Mouse (Mus musculus) liver, embryonic 12.5 days (tissue): ENCODE data around the gene Tspan9. TPM values are rescaled to one million over a fixed set of nuclear protein-coding genes. Genes with fewer than 3 reads are reported as not detected.

Experiments
- ATAC-seq: fragments of 200-750 bp; cut with Nextera tagmentation; 2 replicates; pipeline ENCODE4 v1.8.0; 2017; ENCODE audit warnings: moderate number of reproducible peaks, mild to moderate bottlenecking, moderate library complexity
- H3K27ac ChIP-seq: fragments of 300-500 bp; sonication (generic); 2 replicates; pipeline ENCODE4 v1.5.1; 2016; ENCODE audit warnings: mild to moderate bottlenecking
- H3K27me3 ChIP-seq: fragments of 300-500 bp; sonication (generic); replicated peaks from 2 replicates; pipeline ENCODE4 v1.6.1; 2016; ENCODE audit warnings: mild to moderate bottlenecking, moderate library complexity
- H3K36me3 ChIP-seq: fragments of 300-500 bp; sonication (generic); 2 replicates; pipeline ENCODE4 v1.6.1; 2016; ENCODE audit warnings: mild to moderate bottlenecking, moderate library complexity
- H3K4me1 ChIP-seq: fragments of 300-500 bp; sonication (generic); 2 replicates; pipeline ENCODE4 v1.6.1; 2016
- H3K4me2 ChIP-seq: fragments of 300-500 bp; sonication (generic); 2 replicates; pipeline ENCODE4 v1.6.1; 2016; ENCODE audit warnings: mild to moderate bottlenecking, moderate library complexity
- H3K4me3 ChIP-seq: fragments of 300-500 bp; sonication (generic); 2 replicates; pipeline ENCODE4 v1.5.1; 2016; ENCODE audit warnings: mild to moderate bottlenecking, moderate library complexity
- H3K9ac ChIP-seq: fragments of 300-500 bp; sonication (generic); 2 replicates; pipeline ENCODE4 v1.6.1; 2016; ENCODE audit warnings: mild to moderate bottlenecking, moderate library complexity
- H3K9me3 ChIP-seq: fragments of 300-500 bp; sonication (generic); replicated peaks from 2 replicates; pipeline ENCODE4 v1.6.1; 2016; ENCODE audit warnings: mild to moderate bottlenecking, moderate library complexity
- WGBS: fragments of 180-500 bp; shearing (Covaris S2); methylation state at CpG from one replicate; pipeline ENCODE4 v1.1.7; 2016; ENCODE audit not compliant: insufficient replicate concordance; 5-methylcytosine and 5-hydroxymethylcytosine counted together
- polyA plus RNA-seq: library from polyadenylated mRNA; unstranded; fragments of >200 nt; fragmentation: Nextera tagmentation; extraction: Ambion mirVana; gene quantifications from 2 replicates; pipeline ENCODE4 v1.2.1, GENCODE M21; 2016

Tspan9 gene
- polyA plus RNA-seq, 1 experiment from 2014 or later, result 26.4 TPM

- Histone ChIP-seq H3K4me2 (no peak overlapping the region), H3K27me3 (no peaks in the 10 kb centered on the region), H3K27ac (no peak overlapping the region), H3K36me3 (no peaks in the 10 kb centered on the region), H3K9ac (no peak overlapping the region), H3K4me3 (no peak overlapping the region), H3K9me3 (no peaks in the 10 kb centered on the region), H3K4me1 (0 out of 2 replicates have a peak, but pooled peaks cover 3% of the 10 kb centered on the region)
- 60% methylated on average over 8 of the region's 8 CpGs for WGBS
- ATAC-seq, result no peak
These were observed 47.5 kb downstream of the Tspan9 start for GRCm38 (mm10) chr6:128095906-128096305.

- no peak for ATAC-seq
- Histone ChIP-seq H3K36me3 (no peaks in the 10 kb centered on the region), H3K4me1 (0 out of 2 replicates have a peak, but pooled peaks cover 3% of the 10 kb centered on the region), H3K4me2 (no peak overlapping the region), H3K4me3 (no peak overlapping the region), H3K9ac (no peak overlapping the region), H3K27ac (no peak overlapping the region), H3K27me3 (no peaks in the 10 kb centered on the region), H3K9me3 (no peaks in the 10 kb centered on the region)
- 80% methylated on average over 10 of the region's 10 CpGs for WGBS
These were observed 48.3 kb downstream of the Tspan9 start for GRCm38 (mm10) chr6:128095131-128095530.

- Histone ChIP-seq H3K4me1 (0 out of 2 replicates have a peak, but pooled peaks cover 3% of the 10 kb centered on the region), H3K9ac (no peak overlapping the region), H3K4me3 (no peak overlapping the region), H3K27ac (no peak overlapping the region), H3K27me3 (no peaks in the 10 kb centered on the region), H3K36me3 (no peaks in the 10 kb centered on the region), H3K9me3 (no peaks in the 10 kb centered on the region), H3K4me2 (no peak overlapping the region)
- no peak for ATAC-seq
- WGBS, result 58% methylated on average over 15 of the region's 15 CpGs
These were observed 49.4 kb downstream of the Tspan9 start for GRCm38 (mm10) chr6:128093856-128094628.

- no peak overlapping the region for H3K27ac ChIP-seq
- no peak overlapping the region for H3K4me2 ChIP-seq
- no peak for ATAC-seq
- H3K9me3 ChIP-seq, result no peaks in the 10 kb centered on the region
- no peaks in the 10 kb centered on the region for H3K27me3 ChIP-seq
- H3K4me1 ChIP-seq, result peaks cover 7% of the 10 kb centered on the region; the same call in 1 of the 2 replicates
- WGBS, result 59% methylated on average over 5 of the region's 5 CpGs
- H3K4me3 ChIP-seq, result no peak overlapping the region
- H3K9ac ChIP-seq, result no peak overlapping the region
- H3K36me3 ChIP-seq, result no peaks in the 10 kb centered on the region
These were observed 50.8 kb downstream of the Tspan9 start for GRCm38 (mm10) chr6:128092621-128093020.

GRCm38 (mm10) chr6:128091833-128092166, 51.6 kb downstream of the Tspan9 start:
- no peak for ATAC-seq
- 71% methylated on average over 4 of the region's 4 CpGs for WGBS

GRCm38 (mm10) chr6:128090985-128091832, 52.2 kb downstream of the Tspan9 start:
- no peak for ATAC-seq
- H3K9ac ChIP-seq, result no peak overlapping the region
- no peaks in the 10 kb centered on the region for H3K36me3 ChIP-seq
- H3K4me3 ChIP-seq, result no peak overlapping the region
- no peaks in the 10 kb centered on the region for H3K9me3 ChIP-seq
- no peak overlapping the region for H3K27ac ChIP-seq
- no peak overlapping the region for H3K4me2 ChIP-seq
- H3K4me1 ChIP-seq, result peaks cover 7% of the 10 kb centered on the region; the same call in 1 of the 2 replicates
- H3K27me3 ChIP-seq, result no peaks in the 10 kb centered on the region
- 34% methylated on average over 6 of the region's 6 CpGs for WGBS

More at GRCm38 (mm10) chr6:128091833-128092166, 51.6 kb downstream of the Tspan9 start:
- no peak overlapping the region for H3K27ac ChIP-seq
- no peak overlapping the region for H3K4me3 ChIP-seq
- no peak overlapping the region for H3K9ac ChIP-seq
- H3K36me3 ChIP-seq, result no peaks in the 10 kb centered on the region
- H3K4me1 ChIP-seq, result peaks cover 7% of the 10 kb centered on the region; the same call in 1 of the 2 replicates
- H3K4me2 ChIP-seq, result no peak overlapping the region
- no peaks in the 10 kb centered on the region for H3K27me3 ChIP-seq
- no peaks in the 10 kb centered on the region for H3K9me3 ChIP-seq

GRCm38 (mm10) chr6:128089770-128090702, 53.4 kb downstream of the Tspan9 start:
- Histone ChIP-seq H3K4me1 (peaks cover 7% of the 10 kb centered on the region; the same call in 1 of the 2 replicates), H3K27ac (no peak overlapping the region), H3K4me2 (no peak overlapping the region), H3K27me3 (no peaks in the 10 kb centered on the region), H3K36me3 (no peaks in the 10 kb centered on the region), H3K9ac (no peak overlapping the region), H3K4me3 (no peak overlapping the region), H3K9me3 (no peaks in the 10 kb centered on the region)
- ATAC-seq, result no peak
- WGBS, result 69% methylated on average over 13 of the region's 13 CpGs

GRCm38 (mm10) chr6:128088746-128089523, 54.5 kb downstream of the Tspan9 start:
- no peaks in the 10 kb centered on the region for H3K27me3 ChIP-seq
- 72% methylated on average over 8 of the region's 8 CpGs for WGBS
- no peaks in the 10 kb centered on the region for H3K36me3 ChIP-seq
- H3K9ac ChIP-seq, result no peak overlapping the region
- no peak overlapping the region for H3K27ac ChIP-seq
- no peaks in the 10 kb centered on the region for H3K9me3 ChIP-seq
- no peak overlapping the region for H3K4me3 ChIP-seq
- ATAC-seq, result no peak
- peaks cover 7% of the 10 kb centered on the region; the same call in 1 of the 2 replicates for H3K4me1 ChIP-seq
- no peak overlapping the region for H3K4me2 ChIP-seq

- 70% methylated on average over 9 of the region's 9 CpGs for WGBS
- H3K27ac ChIP-seq, result no peak overlapping the region
- no peaks in the 10 kb centered on the region for H3K9me3 ChIP-seq
- H3K36me3 ChIP-seq, result no peaks in the 10 kb centered on the region
- H3K4me3 ChIP-seq, result no peak overlapping the region
- no peak overlapping the region for H3K4me2 ChIP-seq
- ATAC-seq, result no peak
- peaks cover 4% of the 10 kb centered on the region; the same call in 1 of the 2 replicates for H3K4me1 ChIP-seq
- H3K9ac ChIP-seq, result no peak overlapping the region
- no peaks in the 10 kb centered on the region for H3K27me3 ChIP-seq
These were observed 57.8 kb downstream of the Tspan9 start for GRCm38 (mm10) chr6:128085488-128086066.

- Histone ChIP-seq H3K9ac (no peak overlapping the region), H3K27me3 (no peaks in the 10 kb centered on the region), H3K4me3 (no peak overlapping the region), H3K36me3 (no peaks in the 10 kb centered on the region), H3K27ac (no peak overlapping the region), H3K9me3 (no peaks in the 10 kb centered on the region), H3K4me1 (no peaks in the 10 kb centered on the region), H3K4me2 (no peak overlapping the region)
- WGBS, result 74% methylated on average over 11 of the region's 11 CpGs
- no peak for ATAC-seq
These were observed 60.1 kb downstream of the Tspan9 start for GRCm38 (mm10) chr6:128083305-128083704.
